Mouse (Mus musculus) kidney, adult 18-20 months (tissue): Measurements from ENCODE around the gene Ghsr.

Experiments
- DNase-seq: peaks from one replicate; pipeline ENCODE4 v3.0.0; 2021

Gene Ghsr

DNA sequence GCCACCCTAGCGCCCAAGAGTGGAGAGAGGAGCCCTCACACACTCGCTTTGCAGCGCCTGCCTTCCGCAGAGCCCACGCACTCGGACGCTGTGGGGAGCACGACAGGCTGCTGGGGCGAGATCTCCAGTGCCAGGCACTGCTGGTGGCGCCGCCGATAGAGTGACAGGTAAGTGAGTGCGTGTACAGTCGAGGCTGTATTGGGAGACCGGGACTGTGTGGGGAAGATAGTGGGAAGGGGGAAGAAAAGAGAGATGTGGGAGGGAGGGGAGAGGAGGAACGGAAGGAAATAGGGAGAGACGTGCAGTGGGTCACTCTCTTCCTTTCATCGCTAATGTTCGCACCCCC lies at the start of gene Ghsr:
TSS of gene Ghsr (plus strand) at position 76 of the 346 bp plus-strand sequence.
- DNase-seq, result no peak

DNA sequence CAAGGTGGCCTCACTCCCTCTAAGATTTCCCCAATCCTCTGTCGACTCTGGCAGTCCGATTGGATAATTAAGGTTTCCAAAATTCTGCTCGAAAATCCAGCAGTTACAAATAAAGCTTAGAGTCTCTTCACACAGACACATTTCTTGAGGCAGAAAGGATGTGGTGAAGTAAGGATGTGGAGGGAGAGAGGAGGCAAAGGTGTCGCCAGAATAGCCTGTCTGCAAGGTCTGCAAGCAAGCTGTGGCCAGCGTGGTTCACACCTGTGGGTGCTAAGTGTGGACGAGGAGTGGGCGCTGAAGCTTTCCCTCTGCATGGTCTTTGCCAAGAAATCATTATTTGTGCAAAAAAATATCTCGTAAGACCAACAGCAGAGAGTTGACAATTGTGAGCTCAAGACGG lies 48.6 kb upstream of the Ghsr start:
- DNase-seq, result no peak

DNA sequence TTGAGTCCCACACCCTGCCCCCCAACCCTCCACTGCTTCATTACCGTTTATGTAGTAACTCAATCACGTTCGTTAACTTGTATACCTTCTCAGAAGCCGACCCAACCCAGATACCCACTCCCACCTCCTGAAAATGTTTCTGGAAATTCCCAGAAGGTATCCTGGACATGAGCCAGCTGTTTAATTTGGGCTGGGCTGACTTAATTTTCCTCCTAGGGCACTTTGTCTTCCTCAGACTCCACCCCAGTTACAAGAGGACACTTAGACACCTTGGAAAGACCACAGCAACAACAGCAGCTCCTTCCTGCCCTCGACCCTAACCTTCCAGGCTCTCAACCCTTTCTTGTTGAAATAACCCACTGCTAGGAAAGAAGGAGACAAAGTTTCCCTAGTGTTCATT lies 47.6 kb upstream of the Ghsr start:
- DNase-seq, result peak; percentile 68

DNA sequence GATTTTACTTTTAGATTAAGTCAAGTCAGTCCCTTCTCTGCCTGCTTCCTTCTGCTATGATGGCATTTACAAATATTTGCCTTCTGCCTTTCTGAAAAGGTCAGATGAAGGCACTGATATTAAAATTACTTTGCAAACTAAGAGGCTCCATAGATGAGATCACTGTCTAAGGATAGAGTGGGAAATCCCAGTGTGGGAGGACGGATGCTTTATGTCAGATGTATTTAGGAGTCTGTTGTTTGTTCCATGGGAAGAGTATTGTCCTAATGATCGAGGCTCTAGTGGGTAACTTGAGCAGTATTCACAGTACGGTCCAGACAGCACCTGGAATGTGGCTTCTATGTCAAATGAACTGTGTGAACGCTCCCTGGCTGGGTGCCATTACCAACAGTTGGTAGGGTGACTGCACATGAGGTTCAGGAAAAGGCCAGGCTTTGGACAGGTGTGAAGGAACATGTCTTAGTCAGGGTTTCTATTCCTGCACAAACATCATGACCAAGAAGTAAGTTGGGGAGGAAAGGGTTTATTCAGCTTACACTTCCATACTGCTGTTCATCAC lies 44.4 kb upstream of the Ghsr start:
- peak; percentile 66 for DNase-seq

DNA sequence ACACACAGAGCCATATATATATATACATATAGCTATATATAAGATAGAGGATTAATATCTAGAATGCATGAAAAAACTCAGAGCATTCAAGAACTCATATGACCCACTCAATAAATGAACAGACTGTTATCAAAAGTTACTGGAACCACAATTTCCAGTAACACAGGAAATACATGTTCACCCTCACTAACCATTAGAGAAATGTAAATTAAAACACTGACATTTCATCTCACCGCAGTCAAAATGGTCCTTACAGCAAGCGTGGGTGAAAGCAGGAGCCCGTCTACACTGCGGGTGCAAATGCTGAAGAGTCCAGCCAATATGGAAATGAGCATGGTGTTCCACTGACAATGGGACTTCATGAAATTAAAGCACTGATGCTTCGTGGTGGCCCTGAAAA lies 40.4 kb upstream of the Ghsr start:
- DNase-seq, result no peak

DNA sequence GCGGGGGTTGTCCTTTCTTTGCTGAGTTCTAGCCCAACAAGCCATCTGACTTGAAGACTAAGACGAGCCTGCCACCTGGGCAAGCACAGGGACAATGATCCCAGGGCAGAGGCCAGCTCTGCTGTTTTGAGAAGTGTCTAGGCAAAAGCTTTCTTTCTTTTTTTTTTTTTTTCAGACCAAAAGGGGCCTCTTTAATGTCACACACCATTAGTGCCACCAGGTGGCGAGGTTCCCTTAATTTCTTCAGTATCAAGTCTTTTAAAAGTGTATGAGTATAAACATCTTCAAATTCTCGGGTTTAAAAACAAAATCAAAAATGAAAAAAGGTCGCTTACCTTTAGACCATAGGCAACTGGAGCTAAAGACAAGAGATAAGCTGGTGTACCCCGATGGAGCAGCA lies 32.7 kb upstream of the Ghsr start:
- peak; percentile 66 for DNase-seq

DNA sequence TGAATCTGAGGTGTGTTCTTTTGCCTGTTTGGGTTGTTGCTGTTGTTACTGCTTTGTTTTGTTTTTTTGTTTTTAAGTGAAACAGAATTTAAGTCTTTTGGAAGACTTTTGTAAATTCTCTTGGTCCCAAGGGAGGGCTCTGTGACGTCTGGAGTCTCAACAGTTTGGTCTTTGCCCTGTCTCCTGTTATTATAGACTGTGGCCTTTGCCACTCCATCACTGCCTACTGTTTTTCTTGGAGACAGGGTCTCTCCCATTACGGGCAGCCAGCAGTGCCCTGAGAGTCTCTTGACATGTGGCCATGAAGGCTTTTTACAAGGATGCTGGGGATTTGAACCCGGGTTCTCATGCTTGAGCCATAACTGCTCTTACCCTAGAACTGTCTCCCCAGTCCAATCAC lies 32.3 kb upstream of the Ghsr start:
- DNase-seq, result no peak

DNA sequence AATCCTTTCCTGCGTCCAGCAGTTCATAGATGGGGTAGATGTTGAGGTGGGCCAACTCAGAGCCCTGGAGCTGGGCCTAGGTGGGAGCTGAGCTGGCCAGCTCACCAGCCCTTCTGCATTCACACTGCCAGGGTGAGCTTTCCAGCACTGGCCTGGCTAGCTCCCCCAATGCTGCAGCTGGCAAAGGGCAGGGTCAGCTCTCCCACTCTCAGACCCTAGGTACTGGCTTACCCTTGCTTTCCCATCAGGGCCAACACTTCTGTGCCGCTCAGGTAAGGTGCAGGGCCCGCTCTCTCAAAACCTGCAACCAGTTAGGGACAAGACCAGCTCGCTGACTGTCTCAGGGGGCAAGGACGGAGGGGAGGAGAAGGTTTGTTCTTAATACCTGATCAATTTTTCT lies 30.4 kb upstream of the Ghsr start:
- DNase-seq, result no peak

DNA sequence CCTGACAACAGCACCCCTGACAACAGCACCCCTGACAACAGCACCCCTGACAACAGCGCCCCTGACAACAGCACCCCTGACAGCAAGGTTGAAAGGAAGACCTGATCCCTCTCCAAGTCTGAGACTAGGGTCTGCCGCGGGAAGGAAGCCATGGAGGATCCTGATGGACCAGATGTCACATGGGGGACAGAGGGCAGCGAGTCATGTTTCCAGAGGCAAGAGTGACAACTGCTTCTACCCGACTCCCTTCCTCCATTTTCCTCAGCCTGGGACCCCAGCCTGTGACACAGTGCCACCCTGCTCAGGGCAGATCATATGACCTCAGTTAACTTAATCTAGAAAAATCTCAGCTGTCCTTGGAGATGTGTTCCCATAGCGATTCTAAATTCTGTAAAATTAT lies 28.7 kb upstream of the Ghsr start:
- no peak for DNase-seq

DNA sequence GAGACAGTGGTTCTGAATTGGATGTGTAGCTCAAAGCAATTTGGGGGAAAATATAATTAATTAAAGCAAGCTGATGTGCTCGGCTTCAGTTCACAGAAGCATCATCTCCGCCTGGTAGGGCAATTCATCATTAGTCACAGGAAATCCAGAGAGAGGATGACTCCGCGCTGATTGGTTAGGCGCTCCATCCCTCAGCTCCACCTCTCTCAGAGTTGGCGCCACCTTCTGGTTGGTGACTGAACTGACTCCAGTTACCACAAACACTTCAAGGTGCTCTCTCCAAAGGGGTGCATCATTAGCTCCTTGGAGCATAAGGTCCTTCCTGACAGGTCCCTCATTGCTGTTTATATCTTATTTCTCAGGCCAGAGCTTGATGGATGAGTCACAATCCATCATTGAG lies 25.6 kb upstream of the Ghsr start:
- DNase-seq, result peak; percentile 67

DNA sequence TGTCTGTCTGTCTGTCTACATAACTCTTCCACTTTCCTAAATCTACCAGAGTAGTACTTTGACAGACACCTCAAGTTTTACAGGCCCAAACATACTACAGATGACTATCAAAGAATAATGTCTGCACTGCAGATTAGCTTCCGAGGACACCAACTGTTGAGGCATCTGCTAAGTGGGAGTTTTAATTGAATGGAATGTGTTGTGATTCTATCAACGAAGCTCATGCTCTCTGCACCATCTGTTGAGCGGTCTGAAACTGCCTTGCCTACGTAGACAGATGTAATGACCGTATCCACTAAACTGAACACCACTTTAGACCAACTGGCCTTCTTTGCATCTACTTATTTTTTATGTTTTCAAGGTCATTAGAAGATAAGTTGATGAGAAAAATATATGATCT lies 22.7 kb upstream of the Ghsr start:
- no peak for DNase-seq

DNA sequence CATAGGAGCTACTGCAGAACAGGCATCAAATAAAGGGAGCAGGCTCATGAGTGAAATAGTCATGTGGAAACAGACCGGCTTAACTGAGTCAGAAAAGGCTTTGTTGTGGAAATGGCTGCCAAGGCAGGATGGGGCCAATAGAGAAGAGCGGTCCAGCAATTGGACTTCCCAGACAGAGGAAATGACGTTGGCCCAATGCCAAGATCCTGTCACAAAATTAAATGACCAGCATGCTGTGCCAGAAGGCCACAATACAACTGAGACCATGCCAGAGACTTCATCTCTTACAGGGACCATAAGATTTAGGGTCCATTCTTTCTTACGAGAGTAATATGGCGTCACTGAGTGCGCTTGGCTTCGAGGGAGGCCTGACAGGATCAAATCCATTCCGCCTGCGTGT lies 20.0 kb upstream of the Ghsr start:
- DNase-seq, result peak; percentile 60

DNA sequence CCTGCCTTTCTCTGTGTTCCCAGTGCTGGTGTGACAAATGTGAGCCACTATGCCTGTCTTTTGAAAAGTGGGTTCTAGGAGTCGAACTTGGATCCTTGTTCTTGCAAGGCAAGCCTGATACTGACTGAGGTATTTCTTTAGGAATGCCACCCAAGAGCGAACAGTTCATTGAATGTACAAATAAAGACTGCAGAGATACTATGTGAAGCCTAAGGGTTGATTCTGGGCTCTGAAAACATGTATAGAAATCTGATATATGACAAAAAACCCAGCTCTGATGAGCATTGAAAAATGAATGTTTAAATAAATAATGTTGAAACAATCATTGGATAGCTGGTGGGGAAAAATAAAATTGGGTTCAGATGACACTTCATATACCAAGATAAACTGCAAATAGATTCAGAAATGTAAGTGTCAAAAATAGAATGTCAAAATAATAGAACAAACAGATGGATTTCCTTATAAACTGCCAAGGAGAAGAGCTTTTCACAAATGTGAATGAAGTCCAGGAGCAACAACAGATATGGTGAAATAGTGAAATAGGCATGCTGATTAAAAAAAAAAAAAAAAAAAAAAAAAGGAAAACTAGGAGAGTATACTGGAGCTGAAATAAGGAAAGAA lies 11.9 kb upstream of the Ghsr start:
- DNase-seq, result no peak

DNA sequence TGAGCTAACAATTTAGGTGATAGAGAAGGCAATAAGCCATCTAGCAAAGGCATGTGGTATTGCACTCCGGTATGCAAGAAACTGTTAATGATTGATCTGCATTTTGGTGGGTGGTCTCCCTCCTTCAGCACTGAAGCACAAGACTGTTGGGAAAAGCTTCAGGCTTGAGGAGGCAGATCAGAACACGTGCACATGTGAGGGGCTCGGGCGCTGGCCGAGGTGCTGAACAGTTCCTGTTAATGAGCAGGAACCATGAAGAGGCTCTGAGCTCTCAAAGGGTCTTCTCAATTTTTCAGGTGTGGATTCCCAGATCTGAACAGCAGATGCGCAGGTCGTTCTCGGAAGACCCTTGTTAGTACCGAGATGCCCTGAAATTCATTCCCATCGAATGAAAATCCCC lies 1.0 kb upstream of the Ghsr start:
- peak; percentile 38 for DNase-seq

DNA sequence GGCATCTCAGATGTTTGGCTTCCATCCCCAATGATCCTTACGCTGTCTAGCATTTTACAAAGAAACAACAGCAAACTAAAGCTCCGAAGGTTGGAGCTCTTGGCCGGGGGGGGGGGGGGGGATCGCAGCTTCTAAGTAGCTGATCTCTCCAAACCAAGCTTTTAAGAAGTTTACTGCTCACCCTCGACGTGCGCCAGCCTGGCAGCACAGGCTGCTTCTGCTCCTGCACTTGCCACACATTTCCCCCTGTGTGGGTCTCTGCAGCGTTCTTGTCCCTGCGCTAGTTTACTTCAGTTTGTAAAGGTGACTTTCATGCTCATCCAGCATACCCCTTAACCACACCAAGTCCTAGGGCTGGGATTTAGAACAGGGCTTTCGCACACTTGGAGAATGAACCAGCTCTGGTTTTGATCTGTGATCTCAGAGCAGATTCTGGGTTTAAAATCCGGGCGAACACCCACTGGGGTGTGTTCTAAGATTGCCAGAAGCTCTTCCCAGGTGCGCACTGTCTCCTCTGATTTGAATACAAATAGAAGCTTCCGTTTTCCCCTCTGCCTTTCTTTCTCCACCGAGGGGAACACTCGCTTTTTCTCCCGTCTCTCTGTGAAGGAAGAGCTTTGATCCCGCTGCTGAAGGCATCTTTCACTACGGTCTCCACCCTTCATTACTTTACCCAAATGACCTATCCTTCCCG lies 422 bp upstream of the Ghsr start:
- DNase-seq, result no peak

DNA sequence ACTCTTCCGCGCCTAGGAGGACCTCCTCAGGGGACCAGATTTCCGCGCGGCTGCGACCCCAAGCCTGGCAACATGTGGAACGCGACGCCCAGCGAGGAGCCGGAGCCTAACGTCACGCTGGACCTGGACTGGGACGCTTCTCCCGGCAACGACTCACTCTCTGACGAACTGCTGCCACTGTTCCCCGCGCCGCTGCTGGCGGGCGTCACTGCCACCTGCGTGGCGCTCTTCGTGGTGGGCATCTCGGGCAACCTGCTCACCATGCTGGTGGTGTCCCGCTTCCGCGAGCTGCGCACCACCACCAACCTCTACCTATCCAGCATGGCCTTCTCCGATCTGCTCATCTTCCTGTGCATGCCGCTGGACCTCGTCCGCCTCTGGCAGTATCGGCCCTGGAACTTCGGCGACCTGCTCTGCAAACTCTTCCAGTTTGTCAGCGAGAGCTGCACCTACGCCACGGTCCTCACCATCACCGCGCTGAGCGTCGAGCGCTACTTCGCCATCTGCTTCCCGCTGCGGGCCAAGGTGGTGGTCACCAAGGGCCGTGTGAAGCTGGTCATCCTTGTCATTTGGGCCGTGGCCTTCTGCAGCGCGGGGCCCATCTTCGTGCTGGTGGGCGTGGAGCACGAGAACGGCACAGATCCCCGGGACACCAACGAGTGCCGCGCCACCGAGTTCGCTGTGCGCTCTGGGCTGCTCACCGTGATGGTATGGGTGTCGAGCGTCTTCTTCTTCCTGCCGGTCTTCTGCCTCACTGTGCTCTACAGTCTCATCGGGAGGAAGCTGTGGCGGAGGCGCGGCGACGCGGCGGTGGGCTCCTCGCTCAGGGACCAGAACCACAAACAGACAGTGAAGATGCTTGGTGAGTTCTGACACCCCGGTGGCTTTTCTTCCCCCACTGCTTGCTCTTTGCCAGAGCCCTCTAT lies 837 bp downstream of the Ghsr start:
- no peak for DNase-seq

DNA sequence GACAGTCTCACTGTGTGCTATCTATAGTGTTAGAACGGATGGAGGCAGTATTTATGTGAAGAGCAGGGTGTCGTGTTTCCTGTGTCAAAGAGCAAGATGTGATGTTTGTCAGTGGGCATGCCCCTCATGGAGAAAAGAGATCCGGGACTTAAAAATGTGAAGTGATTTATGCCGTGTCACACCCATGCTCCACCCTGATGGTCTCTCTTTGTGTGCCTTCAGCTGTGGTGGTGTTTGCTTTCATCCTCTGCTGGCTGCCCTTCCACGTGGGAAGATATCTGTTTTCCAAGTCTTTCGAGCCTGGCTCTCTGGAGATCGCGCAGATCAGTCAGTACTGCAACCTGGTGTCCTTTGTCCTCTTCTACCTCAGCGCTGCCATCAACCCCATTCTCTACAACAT lies 3.2 kb downstream of the Ghsr start:
- no peak for DNase-seq

DNA sequence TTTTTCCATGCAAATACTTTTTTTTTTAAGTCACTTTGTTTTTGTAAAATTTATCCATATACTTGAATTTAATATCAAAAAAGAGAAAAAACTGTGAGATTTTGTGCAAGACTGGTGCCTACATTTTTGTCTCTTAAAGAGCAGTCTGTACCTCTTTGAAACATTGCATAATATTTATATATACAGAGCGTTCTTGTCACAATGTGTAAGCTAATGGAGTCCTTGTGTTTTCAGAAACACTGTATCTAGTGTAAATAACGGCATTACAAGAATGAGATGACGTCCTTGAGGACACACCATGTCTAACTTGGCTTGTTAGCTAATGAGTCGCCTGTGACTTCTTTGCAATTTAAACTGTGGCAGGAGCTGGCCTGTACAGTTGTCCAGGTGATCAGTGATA lies 6.8 kb downstream of the Ghsr start:
- no peak for DNase-seq

DNA sequence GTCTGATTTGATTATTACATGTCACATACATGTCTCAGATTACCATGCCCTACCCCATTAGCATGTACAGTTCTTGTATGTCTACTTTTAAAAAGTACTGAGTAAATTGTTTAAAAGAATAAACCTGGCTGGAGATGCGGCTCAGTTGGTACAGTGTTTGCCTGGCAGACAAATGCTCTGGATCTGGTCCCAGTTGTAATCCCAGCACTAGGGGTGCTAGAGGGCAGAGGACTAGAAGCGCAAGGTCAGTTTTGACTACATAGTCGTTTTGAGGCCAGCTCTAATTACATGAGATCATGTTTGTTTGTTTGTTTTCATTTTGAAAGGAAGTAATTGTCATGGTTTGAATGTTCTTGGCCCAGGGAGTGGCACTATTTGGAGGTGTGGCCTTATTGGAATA lies 13.7 kb downstream of the Ghsr start:
- DNase-seq, result no peak

DNA sequence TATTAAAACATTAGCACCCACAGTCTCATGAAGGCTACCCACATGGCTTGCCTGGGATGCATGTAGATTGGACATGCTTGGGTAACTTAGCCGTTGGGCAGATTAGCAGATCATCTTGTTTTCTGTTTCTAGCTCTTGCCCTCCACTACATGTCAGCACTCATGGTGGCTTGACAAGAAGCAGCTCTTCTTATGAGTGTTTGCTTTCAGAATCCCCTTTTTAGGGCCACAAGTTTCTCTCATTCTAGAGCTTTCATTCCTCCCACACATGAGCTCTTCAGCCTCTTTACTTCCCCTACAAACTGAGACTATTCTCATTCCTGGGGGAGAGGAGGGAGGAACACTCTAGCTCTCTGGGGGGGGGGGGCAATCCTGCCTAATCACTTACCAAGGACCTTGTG lies 18.8 kb downstream of the Ghsr start:
- no peak for DNase-seq

DNA sequence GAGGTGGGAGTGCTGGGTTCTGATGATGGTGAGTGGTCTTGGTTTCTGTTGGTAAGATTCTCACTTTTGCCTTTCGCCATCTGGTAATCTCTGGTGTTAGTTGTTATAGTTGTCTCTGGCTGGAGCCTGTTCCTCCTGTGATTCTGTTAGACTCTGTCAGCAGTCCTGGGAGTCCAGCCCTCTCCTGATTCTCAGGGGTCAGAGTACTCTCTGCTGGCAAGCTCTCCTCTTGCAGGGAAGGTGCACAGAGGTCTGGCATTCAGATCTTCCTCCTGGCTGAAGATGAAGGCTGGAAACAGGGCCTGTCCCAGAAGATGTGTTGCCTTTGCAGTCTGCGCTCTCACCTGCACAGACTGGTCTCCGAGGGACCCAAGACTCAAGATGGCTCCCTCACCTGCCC lies 29.8 kb downstream of the Ghsr start:
- peak; percentile 18 for DNase-seq

DNA sequence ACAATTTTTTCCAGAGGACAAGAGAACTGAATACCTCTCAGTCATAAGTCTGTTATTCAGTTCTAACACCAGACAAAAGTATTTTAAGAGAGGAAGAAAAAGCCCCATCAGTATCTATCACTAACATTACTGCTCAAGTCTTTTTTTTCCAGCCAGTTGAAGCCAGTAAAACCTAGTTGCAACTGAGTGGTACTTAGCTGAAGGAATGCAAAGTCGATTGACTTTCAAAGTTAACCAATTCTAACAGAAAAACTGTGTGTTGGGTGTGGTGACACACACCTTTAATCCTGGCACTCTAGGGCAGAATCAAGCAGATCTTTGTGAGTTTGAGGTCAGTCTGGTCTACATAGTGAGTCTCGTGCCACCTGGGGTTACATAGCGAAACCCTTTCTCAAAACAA lies 35.3 kb downstream of the Ghsr start:
- no peak for DNase-seq

DNA sequence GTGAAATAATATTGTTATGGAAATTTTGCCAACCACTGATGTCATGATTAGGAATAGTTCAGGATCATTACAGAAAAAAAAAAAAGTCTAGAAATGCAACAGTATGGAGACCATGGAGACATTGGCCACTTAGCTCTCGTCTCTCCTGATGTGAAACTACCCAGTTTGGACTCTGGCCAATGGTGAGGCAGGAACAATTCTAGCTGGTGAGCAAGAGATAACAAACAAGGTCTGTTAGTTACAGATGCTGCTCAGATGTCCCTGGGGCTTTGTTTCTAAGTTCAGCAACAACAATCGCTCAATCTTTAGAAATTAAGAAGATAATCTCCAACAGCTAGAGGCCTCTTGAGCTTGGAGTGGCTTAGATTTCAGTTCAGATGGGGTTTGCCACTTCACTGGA lies 37.4 kb downstream of the Ghsr start:
- no peak for DNase-seq

DNA sequence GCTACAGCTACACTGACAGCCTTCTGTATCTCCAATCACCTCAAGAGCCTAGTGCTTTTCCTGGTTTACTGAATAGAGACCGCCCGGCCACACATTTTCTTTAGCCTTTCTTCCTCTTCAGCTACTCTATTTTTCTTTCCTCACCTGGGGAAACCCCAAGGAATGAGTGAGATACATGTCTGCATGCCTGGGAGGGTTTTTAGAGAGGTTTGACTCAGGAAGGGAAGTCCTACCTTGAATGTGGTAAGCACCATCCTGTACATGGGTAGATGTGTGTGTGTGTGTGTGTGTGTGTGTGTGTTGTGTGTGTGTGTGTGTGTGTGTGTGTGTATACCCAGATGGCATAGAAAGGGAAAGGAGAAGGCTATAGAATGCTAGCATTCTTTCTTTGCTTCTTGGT lies 40.1 kb downstream of the Ghsr start:
- no peak for DNase-seq
